Comparison of ENCODE assay signal across 10 mouse cellular contexts in genomic region chr1:57612931-57613804, GRCm38 (mm10).
A peak's percentile ranks its signal among the peaks of the same experiment; 100 is the strongest.
DNase-seq lines count a peak whose midpoint lies in the region; ATAC-seq lines count a peak whose summit lies in the region.
"Had no signal": no experiment of that assay in that cellular context is flagged by ENCODE, and none has a peak within 500 bp of the region (broad histone marks: within the 10 kb centered on the region; RNA-seq: fewer than 3 reads in every experiment).

No protein-coding gene starts in this region.

- H3K36me3 ChIP-seq in heart, embryonic 10.5 days = no peaks in the 10 kb centered on the region
- no peaks in the 10 kb centered on the region for H3K36me3 ChIP-seq in embryonic facial prominence, embryonic 15.5 days
- H3K36me3 ChIP-seq in kidney, embryonic 14.5 days (ENCODE audit: control insufficient read depth, insufficient read depth, low read length) = no peaks in the 10 kb centered on the region
- no peaks in the 10 kb centered on the region for H3K36me3 ChIP-seq in neural tube, embryonic 12.5 days

- H3K27ac ChIP-seq in heart, embryonic 10.5 days = peak overlapping the region; percentile 82
- H3K27ac ChIP-seq in embryonic facial prominence, embryonic 15.5 days (replicated peaks) = no peak overlapping the region
- no peak overlapping the region; the same call in 1 of the 2 replicates for H3K27ac ChIP-seq in kidney, embryonic 14.5 days (ENCODE audit: low read depth, low read length)
- no peak overlapping the region for H3K27ac ChIP-seq in neural tube, embryonic 12.5 days

- H3K4me3 ChIP-seq in heart, embryonic 10.5 days = peak overlapping the region; percentile 53
- no peak overlapping the region for H3K4me3 ChIP-seq in embryonic facial prominence, embryonic 15.5 days (replicated peaks)
- peak overlapping the region; percentile 18; the same call in 1 of the 2 replicates for H3K4me3 ChIP-seq in kidney, embryonic 14.5 days (ENCODE audit: low read length)
- H3K4me3 ChIP-seq in neural tube, embryonic 12.5 days = no peak overlapping the region

- H3K27me3 ChIP-seq in heart, embryonic 10.5 days (ENCODE audit: insufficient read depth, poor library complexity, severe bottlenecking) = no peaks in the 10 kb centered on the region
- no peaks in the 10 kb centered on the region for H3K27me3 ChIP-seq in embryonic facial prominence, embryonic 15.5 days
- no peaks in the 10 kb centered on the region for H3K27me3 ChIP-seq in kidney, embryonic 14.5 days (ENCODE audit: control insufficient read depth, insufficient read depth, low read length)
- no peaks in the 10 kb centered on the region for H3K27me3 ChIP-seq in neural tube, embryonic 12.5 days (replicated peaks)
- H3K27me3 ChIP-seq: CH12.LX had no signal

- H3K4me2 ChIP-seq in embryonic facial prominence, embryonic 15.5 days (replicated peaks) = peak overlapping the region; percentile 31
- H3K4me2 ChIP-seq in kidney, embryonic 14.5 days (replicated peaks; ENCODE audit: low read depth, low read length) = peak overlapping the region; percentile 35
- peak overlapping the region; percentile 46 for H3K4me2 ChIP-seq in neural tube, embryonic 12.5 days (replicated peaks)

- H3K9me3 ChIP-seq in heart, embryonic 10.5 days = no peaks in the 10 kb centered on the region
- no peaks in the 10 kb centered on the region for H3K9me3 ChIP-seq in embryonic facial prominence, embryonic 15.5 days (replicated peaks)
- H3K9me3 ChIP-seq in kidney, embryonic 14.5 days (ENCODE audit: control insufficient read depth, low read length) = no peaks in the 10 kb centered on the region
- H3K9me3 ChIP-seq in neural tube, embryonic 12.5 days = no peaks in the 10 kb centered on the region

- H3K9ac ChIP-seq in embryonic facial prominence, embryonic 15.5 days = no peak overlapping the region
- H3K9ac ChIP-seq in kidney, embryonic 14.5 days (ENCODE audit: low read depth, low read length) = no peak overlapping the region
- H3K9ac ChIP-seq in neural tube, embryonic 12.5 days = no peak overlapping the region

- no peak for ATAC-seq in embryonic facial prominence, embryonic 15.5 days (ENCODE audit: insufficient number of reproducible peaks, low FRiP score, low TSS enrichment, low read depth)
- ATAC-seq in kidney, embryonic 14.5 days (ENCODE audit: low FRiP score, low TSS enrichment) = peak; percentile 82; the same call in 1 of the 2 replicates
- ATAC-seq in neural tube, embryonic 12.5 days (ENCODE audit: low FRiP score, low read depth) = peak; percentile 68
- ATAC-seq in erythroid progenitor cell, adult 5-6 weeks (replicated peaks; ENCODE audit: low FRiP score, poor library complexity, severe bottlenecking) = no peak

- peaks cover 7% of the 10 kb centered on the region for H3K4me1 ChIP-seq in heart, embryonic 10.5 days
- no peaks in the 10 kb centered on the region for H3K4me1 ChIP-seq in embryonic facial prominence, embryonic 15.5 days
- peaks cover 4% of the 10 kb centered on the region for H3K4me1 ChIP-seq in kidney, embryonic 14.5 days (ENCODE audit: control insufficient read depth, insufficient read depth, low read length)
- peaks cover 2% of the 10 kb centered on the region; the same call in 1 of the 2 replicates for H3K4me1 ChIP-seq in neural tube, embryonic 12.5 days

- WGBS in heart, embryonic 10.5 days = 14% methylated on average over 17 of the region's 17 CpGs
- WGBS in embryonic facial prominence, embryonic 15.5 days = 26% methylated on average over 17 of the region's 17 CpGs
- WGBS in kidney, embryonic 14.5 days = 11% methylated on average over 17 of the region's 17 CpGs
- 25% methylated on average over 17 of the region's 17 CpGs for WGBS in neural tube, embryonic 12.5 days

- no peak for DNase-seq in heart, embryonic 10.5 days (ENCODE audit: low spot score)
- no peak for DNase-seq in heart, adult 18-20 months
- DNase-seq in left cerebral cortex, adult 11 months (ENCODE audit: low spot score) = no peak
- no peak for DNase-seq in layer of hippocampus, postnatal 10 days (ENCODE audit: low spot score in 2 of 2)
- DNase-seq: cerebellum, adult 11 months had no signal

Comparison
In these comparisons a context has a peak if more than half of its experiments do, and no peak if none do; other contexts are left out.
1. H3K4me3 ChIP-seq: peak in heart, embryonic 10.5 days (single experiment) and kidney, embryonic 14.5 days (single experiment); none in embryonic facial prominence, embryonic 15.5 days (single experiment) and neural tube, embryonic 12.5 days (single experiment).
2. ATAC-seq: peak in kidney, embryonic 14.5 days (single experiment) and neural tube, embryonic 12.5 days (single experiment); none in embryonic facial prominence, embryonic 15.5 days (single experiment) and erythroid progenitor cell, adult 5-6 weeks (single experiment).
3. Peak in every context shown above with its lines, with median percentiles within 50 percentile points of each other: H3K4me2 ChIP-seq.